Mouse (Mus musculus) midbrain, postnatal 0 days (tissue): ENCODE results near the gene Nub1. TPM values are rescaled to one million over a fixed set of nuclear protein-coding genes. Genes with fewer than 3 reads are reported as not detected.

ENCODE experiments used
- ATAC-seq: fragments of 200-750 bp; cut with Nextera tagmentation; 2 replicates; pipeline ENCODE4 v1.8.0; 2017; ENCODE audit warnings: moderate number of reproducible peaks, mild to moderate bottlenecking, moderate TSS enrichment, moderate library complexity; ENCODE audit not compliant: low FRiP score
- DNase-seq: peaks from one replicate; pipeline ENCODE4 v3.0.0-alpha.2; 2015; ENCODE audit warnings: low spot score
- H3K27ac ChIP-seq: fragments of 300-500 bp; sonication (generic); 2 replicates; pipeline ENCODE4 v1.5.1; 2014; ENCODE audit warnings: low read depth, mild to moderate bottlenecking, low read length, mixed read lengths
- H3K27me3 ChIP-seq: fragments of 300-500 bp; sonication (generic); 2 replicates; pipeline ENCODE4 v1.6.1; 2014; ENCODE audit warnings: low read length, control low read depth, mixed read lengths; ENCODE audit not compliant: insufficient read depth
- H3K36me3 ChIP-seq: fragments of 300-500 bp; sonication (generic); 2 replicates; pipeline ENCODE4 v1.6.1; 2014; ENCODE audit warnings: low read length, control low read depth, mixed read lengths; ENCODE audit not compliant: insufficient read depth
- H3K4me1 ChIP-seq: fragments of 300-500 bp; sonication (generic); 2 replicates; pipeline ENCODE4 v1.6.1; 2014; ENCODE audit warnings: mild to moderate bottlenecking, control low read depth, antibody characterized with exemption, low read length, mixed read lengths; ENCODE audit not compliant: insufficient read depth
- H3K4me2 ChIP-seq: fragments of 300-500 bp; sonication (generic); 2 replicates; pipeline ENCODE4 v1.6.1; 2014; ENCODE audit warnings: low read depth, mild to moderate bottlenecking, low read length, mixed read lengths; ENCODE audit not compliant: poor library complexity, severe bottlenecking
- H3K4me3 ChIP-seq: fragments of 300-500 bp; sonication (generic); 2 replicates; pipeline ENCODE4 v1.5.1; 2014; ENCODE audit warnings: low read depth, mild to moderate bottlenecking, low read length, moderate library complexity
- H3K9ac ChIP-seq: fragments of 300-500 bp; sonication (generic); replicated peaks from 2 replicates; pipeline ENCODE4 v1.6.1; 2014; ENCODE audit warnings: mild to moderate bottlenecking, low read length, moderate library complexity, mixed read lengths; ENCODE audit not compliant: poor library complexity, severe bottlenecking
- H3K9me3 ChIP-seq: fragments of 300-500 bp; sonication (generic); 2 replicates; pipeline ENCODE4 v1.6.1; 2016; ENCODE audit warnings: low read length, control low read depth
- CTCF ChIP-seq: IDR thresholded peaks from 2 replicates; pipeline ENCODE4 v1.5.1; 2016; ENCODE audit warnings: antibody characterized with exemption, mild to moderate bottlenecking
- WGBS: fragments of 180-500 bp; shearing (Covaris S2); extraction: QIAGEN DNeasy Blood & Tissue Kit; methylation state at CpG from one replicate; pipeline ENCODE4 v1.1.7; 2014; 5-methylcytosine and 5-hydroxymethylcytosine counted together
- polyA plus RNA-seq: library from polyadenylated mRNA; unstranded; fragments of >200 nt; fragmentation: Nextera tagmentation; extraction: Ambion mirVana; gene quantifications from 2 replicates; pipeline ENCODE4 v1.2.1, GENCODE M21; 2015
- total RNA-seq: library from RNA; depleted of rRNA; stranded (reverse); fragments of >200 nt; gene quantifications from 2 replicates; pipeline ENCODE4 v1.2.3, GENCODE M21; 2014

The Nub1 gene
- total and polyA plus RNA-seq, 2 experiments from 2014 or later: 44.9 to 45.1 TPM

DNA sequence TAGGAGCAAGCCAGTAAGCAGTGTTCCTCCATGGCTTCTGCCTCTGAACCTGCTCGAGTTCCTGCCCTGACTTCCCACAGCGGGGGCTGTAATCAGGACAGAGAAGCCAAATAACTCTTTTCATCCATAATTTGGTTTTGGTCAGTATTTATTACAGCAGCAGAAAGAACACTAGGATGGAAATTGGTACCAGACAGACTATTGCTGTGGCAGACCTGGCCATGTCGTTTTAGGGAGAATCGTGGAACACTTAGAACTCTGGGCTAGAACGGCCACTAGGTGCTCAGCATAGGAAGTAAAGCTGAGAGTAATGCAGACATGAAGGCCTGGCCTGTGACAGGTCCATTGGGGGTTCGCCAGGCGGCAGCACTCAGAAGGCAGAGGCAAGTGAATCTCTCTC is 35.6 kb upstream of the Nub1 start:
- no peak for TF ChIP-seq CTCF
- no peak overlapping the region for H3K4me3 ChIP-seq
- H3K4me1 ChIP-seq: peaks cover 4% of the 10 kb centered on the region; the same call in 1 of the 2 replicates
- ATAC-seq (no peak), DNase-seq (no peak)
- no peaks in the 10 kb centered on the region for H3K36me3 ChIP-seq
- 79% methylated on average over 7 of the region's 7 CpGs for WGBS
- H3K4me2 ChIP-seq: no peak overlapping the region
- H3K9ac ChIP-seq: no peak overlapping the region
- no peak overlapping the region for H3K27ac ChIP-seq
- no peaks in the 10 kb centered on the region for H3K9me3 ChIP-seq
- H3K27me3 ChIP-seq: no peaks in the 10 kb centered on the region

DNA sequence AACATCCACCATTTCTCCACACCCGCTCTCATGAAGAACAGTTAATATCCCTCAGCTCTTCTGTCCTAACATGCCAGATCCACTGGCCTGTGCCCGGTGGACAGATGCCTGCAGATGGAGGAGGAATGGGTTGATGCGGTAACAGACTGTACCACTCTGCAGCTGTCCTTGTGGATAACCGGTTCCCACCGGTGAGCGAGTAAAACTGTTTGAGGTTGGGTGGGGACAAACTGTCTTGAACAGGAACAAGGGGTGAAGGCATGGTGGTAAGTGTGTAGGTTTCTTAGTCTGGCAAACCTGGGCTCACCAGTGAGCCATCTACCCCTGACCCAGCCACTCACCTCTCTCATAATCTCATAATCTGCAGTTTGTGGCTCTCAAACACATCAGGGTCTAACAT is 34.0 kb upstream of the Nub1 start:
- TF ChIP-seq CTCF: no peak
- H3K27me3 ChIP-seq: no peaks in the 10 kb centered on the region
- 83% methylated on average over 6 of the region's 6 CpGs for WGBS
- H3K4me1 ChIP-seq: peaks cover 4% of the 10 kb centered on the region; the same call in 1 of the 2 replicates
- no peak overlapping the region for H3K9ac ChIP-seq
- no peak for DNase-seq
- no peak overlapping the region for H3K27ac ChIP-seq
- no peaks in the 10 kb centered on the region for H3K36me3 ChIP-seq
- ATAC-seq: no peak
- H3K9me3 ChIP-seq: no peaks in the 10 kb centered on the region
- H3K4me2 ChIP-seq: no peak overlapping the region
- H3K4me3 ChIP-seq: no peak overlapping the region

DNA sequence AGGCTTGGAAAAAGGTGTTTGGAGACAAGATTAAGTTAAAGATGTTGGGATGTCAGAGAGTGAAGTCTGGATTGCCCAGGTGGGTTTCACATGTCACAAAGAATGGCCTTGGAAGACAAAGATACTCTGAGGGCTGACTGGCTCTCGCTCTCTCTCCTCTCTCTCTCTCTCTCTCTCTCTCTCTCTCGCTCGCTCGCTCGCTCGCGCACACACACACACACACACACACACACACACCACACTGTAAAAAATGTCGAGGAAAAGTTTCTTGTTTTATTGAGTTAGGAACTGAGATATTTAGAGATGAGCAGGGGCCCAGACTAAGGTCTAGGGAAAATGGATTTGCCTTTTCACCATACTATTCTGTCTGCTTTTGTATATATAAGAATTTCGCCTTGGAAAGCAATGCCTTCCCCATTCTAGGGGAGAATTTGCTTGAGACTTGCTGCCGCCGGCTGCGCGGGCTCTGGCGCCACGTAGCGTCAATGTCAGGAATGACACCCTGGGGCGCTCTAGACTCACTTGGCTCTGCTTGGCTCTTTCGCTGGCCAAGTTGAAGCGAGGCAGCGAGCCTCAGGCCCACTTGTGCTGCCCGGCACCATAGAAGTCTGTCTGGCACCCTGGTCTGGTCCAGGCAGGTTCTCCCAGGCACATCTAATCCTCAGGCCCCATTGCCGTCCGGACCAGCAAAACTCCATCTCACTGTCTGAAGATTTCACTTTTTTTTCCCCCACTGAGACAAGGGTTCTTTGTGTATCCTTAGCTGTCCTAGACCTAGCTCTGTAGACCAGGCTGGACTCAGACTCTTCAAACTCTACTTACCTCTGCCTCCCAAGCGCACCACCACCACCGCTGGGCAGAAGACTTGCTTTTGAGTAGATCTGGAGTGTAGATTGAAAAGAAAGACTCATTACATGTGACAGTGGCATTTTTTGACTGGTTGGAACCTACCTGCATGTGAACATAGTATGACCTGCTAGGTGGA is 33.3 kb upstream of the Nub1 start:
- Histone ChIP-seq H3K36me3 (no peaks in the 10 kb centered on the region), H3K4me2 (no peak overlapping the region), H3K4me1 (peaks cover 4% of the 10 kb centered on the region; the same call in 1 of the 2 replicates), H3K9me3 (no peaks in the 10 kb centered on the region), H3K27me3 (no peaks in the 10 kb centered on the region), H3K27ac (no peak overlapping the region), H3K9ac (no peak overlapping the region), H3K4me3 (no peak overlapping the region)
- ATAC-seq: peak; percentile 63
- DNase-seq: peak; percentile 88
- peak; percentile 98 for TF ChIP-seq CTCF
- WGBS: 31% methylated on average over 25 of the region's 25 CpGs

DNA sequence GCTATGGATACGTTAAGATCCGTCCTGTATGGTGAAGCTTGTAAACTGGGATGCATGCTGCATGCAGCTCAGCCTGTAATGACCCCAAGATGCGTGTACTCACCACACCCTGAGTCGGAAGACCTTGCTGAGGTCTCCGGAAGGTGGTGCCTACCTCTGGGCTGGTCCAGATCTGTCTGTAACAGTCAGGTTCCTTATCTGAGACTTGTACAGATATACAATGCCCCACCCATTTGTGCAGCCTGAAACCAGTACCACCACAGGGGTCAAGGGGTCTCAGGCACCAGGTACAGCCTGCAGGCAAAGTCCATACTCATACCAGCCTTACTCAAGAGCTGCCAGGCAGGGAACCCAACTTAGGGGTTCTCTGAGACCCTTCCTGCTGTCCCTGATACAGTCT is 32.6 kb upstream of the Nub1 start:
- no peaks in the 10 kb centered on the region for H3K36me3 ChIP-seq
- DNase-seq (no peak), ATAC-seq (no peak)
- no peak overlapping the region for H3K4me2 ChIP-seq
- H3K9ac ChIP-seq: no peak overlapping the region
- no peaks in the 10 kb centered on the region for H3K9me3 ChIP-seq
- H3K27me3 ChIP-seq: no peaks in the 10 kb centered on the region
- peaks cover 4% of the 10 kb centered on the region; the same call in 1 of the 2 replicates for H3K4me1 ChIP-seq
- no peak overlapping the region for H3K4me3 ChIP-seq
- no peak for TF ChIP-seq CTCF
- no peak overlapping the region for H3K27ac ChIP-seq
- 96% methylated on average over 5 of the region's 5 CpGs for WGBS

DNA sequence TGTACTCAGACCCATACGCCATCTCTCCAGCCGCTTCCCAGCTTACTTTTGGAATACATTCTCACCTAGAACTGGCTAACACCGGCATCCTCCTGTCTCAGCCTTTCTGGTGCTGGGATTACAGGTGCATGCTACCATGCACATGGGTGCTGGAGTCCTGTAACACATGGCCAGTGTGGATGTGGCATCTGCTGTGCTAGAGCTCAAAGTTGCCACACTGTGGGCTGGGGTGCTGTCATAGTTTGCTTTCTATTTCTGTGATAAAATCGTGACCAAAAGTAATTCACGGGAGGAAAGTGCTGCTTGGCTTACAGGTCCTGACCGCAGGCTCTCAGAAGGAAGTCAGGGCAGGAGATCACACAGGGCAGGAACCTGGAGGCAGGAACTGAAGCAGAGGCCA is 30.8 kb upstream of the Nub1 start:
- no peaks in the 10 kb centered on the region for H3K9me3 ChIP-seq
- no peak for ATAC-seq
- 94% methylated on average over 6 of the region's 6 CpGs for WGBS

DNA sequence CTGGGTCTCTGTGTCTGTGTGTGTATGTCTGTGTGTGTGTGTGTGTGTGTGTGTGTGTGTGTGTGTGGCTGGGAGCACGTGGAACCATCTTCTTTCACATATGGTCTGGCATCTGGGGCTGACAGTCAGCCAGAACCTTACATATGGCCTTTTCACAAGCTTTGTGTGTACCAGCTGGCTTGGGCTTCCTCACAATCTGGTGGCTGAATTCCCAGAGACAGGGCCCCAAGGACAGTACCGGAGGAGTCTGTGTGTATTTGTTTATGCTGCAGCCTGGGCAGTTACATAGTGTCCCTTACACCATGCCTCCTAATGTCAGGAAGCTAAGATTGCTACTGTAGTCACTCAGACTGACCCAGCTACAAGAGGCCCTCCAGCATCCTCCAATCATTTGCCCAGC is 28.2 kb upstream of the Nub1 start:
- H3K27me3 ChIP-seq: no peaks in the 10 kb centered on the region
- 37% methylated on average over 2 of the region's 2 CpGs for WGBS
- ATAC-seq: no peak

More for the DNA sequence above, 30.8 kb upstream of the Nub1 start:
- H3K36me3 ChIP-seq: no peaks in the 10 kb centered on the region
- no peak for TF ChIP-seq CTCF
- H3K27ac ChIP-seq: no peak overlapping the region
- H3K4me1 ChIP-seq: peaks cover 4% of the 10 kb centered on the region; the same call in 1 of the 2 replicates
- no peak overlapping the region for H3K4me3 ChIP-seq
- no peak for DNase-seq
- H3K4me2 ChIP-seq: no peak overlapping the region
- H3K27me3 ChIP-seq: no peaks in the 10 kb centered on the region
- no peak overlapping the region for H3K9ac ChIP-seq

More for the DNA sequence above, 28.2 kb upstream of the Nub1 start:
- TF ChIP-seq CTCF: no peak
- no peaks in the 10 kb centered on the region for H3K9me3 ChIP-seq
- no peak overlapping the region for H3K4me2 ChIP-seq
- no peak overlapping the region for H3K27ac ChIP-seq
- DNase-seq: peak; percentile 71
- H3K36me3 ChIP-seq: no peaks in the 10 kb centered on the region
- no peak overlapping the region for H3K9ac ChIP-seq
- H3K4me3 ChIP-seq: no peak overlapping the region
- H3K4me1 ChIP-seq: no peaks in the 10 kb centered on the region
